Mouse (Mus musculus) kidney, adult 9 months (tissue): ENCODE data around the gene Homer1.

ENCODE experiments used
- DNase-seq: peaks from one replicate; pipeline ENCODE4 v3.0.0; 2022

The Homer1 gene

GRCm38 (mm10) chr13:93401947-93402346 is 102.5 kb downstream of the Homer1 start:
- no peak for DNase-seq

- no peak for DNase-seq
Measured at GRCm38 (mm10) chr13:93406855-93407254, 107.4 kb downstream of the Homer1 start.

- no peak for DNase-seq
Measured at GRCm38 (mm10) chr13:93410343-93410742, 110.9 kb downstream of the Homer1 start.

GRCm38 (mm10) chr13:93415055-93415454 is 115.6 kb downstream of the Homer1 start:
- DNase-seq, result no peak

GRCm38 (mm10) chr13:93418292-93418691 is 118.9 kb downstream of the Homer1 start:
- no peak for DNase-seq

- DNase-seq, result no peak
Measured at GRCm38 (mm10) chr13:93419779-93420178, 120.3 kb downstream of the Homer1 start.

GRCm38 (mm10) chr13:93423224-93423623 is 123.8 kb downstream of the Homer1 start:
- DNase-seq, result no peak

GRCm38 (mm10) chr13:93427920-93428876 is 128.8 kb downstream of the Homer1 start:
- DNase-seq, result peak; percentile 66

- no peak for DNase-seq
Measured at GRCm38 (mm10) chr13:93429205-93429604, 129.8 kb downstream of the Homer1 start.

GRCm38 (mm10) chr13:93440167-93440566 is 140.7 kb downstream of the Homer1 start:
- DNase-seq, result no peak

- no peak for DNase-seq
Measured at GRCm38 (mm10) chr13:93453275-93453674, 153.8 kb downstream of the Homer1 start.
